Comparison of ENCODE assay signal across 38 mouse cellular contexts in the genomic region with DNA sequence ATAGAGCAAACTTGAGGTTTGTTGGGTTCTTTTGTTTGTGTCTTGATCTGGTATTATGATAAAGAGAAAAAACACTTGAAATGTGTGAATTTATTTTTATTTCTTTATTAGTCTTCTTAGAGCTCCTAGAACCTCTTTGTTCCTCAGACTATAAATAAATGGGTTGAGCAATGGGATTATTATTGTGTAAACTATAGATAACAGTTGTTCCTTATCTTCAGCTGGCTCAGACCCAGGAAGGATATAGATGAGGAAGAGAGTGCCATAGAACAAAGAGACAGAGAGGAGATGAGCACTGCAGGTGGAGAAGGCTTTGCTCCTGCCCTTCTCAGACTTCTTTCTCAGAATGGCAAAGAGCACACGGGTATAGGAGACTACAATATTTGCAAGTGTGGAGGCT. TPM values are rescaled to one million over a fixed set of nuclear protein-coding genes. Genes with fewer than 3 reads are reported as not detected.
"Had no signal": no experiment of that assay in that cellular context is flagged by ENCODE, and none has a peak within 500 bp of the region (broad histone marks: within the 10 kb centered on the region; RNA-seq: fewer than 3 reads in every experiment).

No protein-coding gene starts in this region.

- H3K27me3 ChIP-seq: embryonic facial prominence, embryonic 12.5 days; embryonic facial prominence, embryonic 13.5 days; embryonic facial prominence, embryonic 15.5 days; forebrain, embryonic 12.5 days; forebrain, embryonic 13.5 days; forebrain, embryonic 15.5 days had no signal

- H3K9me3 ChIP-seq: embryonic facial prominence, embryonic 10.5 days; embryonic facial prominence, embryonic 12.5 days; embryonic facial prominence, embryonic 13.5 days; embryonic facial prominence, embryonic 15.5 days; forebrain, embryonic 10.5 days; forebrain, embryonic 12.5 days; forebrain, embryonic 13.5 days; forebrain, embryonic 15.5 days; heart, embryonic 10.5 days had no signal

- H3K4me1 ChIP-seq: embryonic facial prominence, embryonic 10.5 days; embryonic facial prominence, embryonic 12.5 days; embryonic facial prominence, embryonic 13.5 days; embryonic facial prominence, embryonic 15.5 days; forebrain, embryonic 10.5 days; forebrain, embryonic 12.5 days; forebrain, embryonic 13.5 days; forebrain, embryonic 15.5 days; heart, embryonic 10.5 days had no signal

- H3K36me3 ChIP-seq: embryonic facial prominence, embryonic 10.5 days; embryonic facial prominence, embryonic 12.5 days; embryonic facial prominence, embryonic 13.5 days; embryonic facial prominence, embryonic 15.5 days; forebrain, embryonic 10.5 days; forebrain, embryonic 12.5 days; forebrain, embryonic 15.5 days; heart, embryonic 10.5 days had no signal

- ATAC-seq: forebrain, embryonic 13.5 days; forebrain, embryonic 14.5 days; forebrain, embryonic 15.5 days; forebrain, embryonic 16.5 days; forebrain, postnatal 0 days had no signal

- DNase-seq: cerebellum, postnatal 10 days; cerebellum, postnatal 14 days; cerebellum, postnatal 25 days; cerebellum, postnatal 36 days; embryo, embryonic 11 days; forebrain, postnatal 0 days; gastrocnemius, adult 2 months; gastrocnemius, postnatal 10 days; gastrocnemius, postnatal 14 days; gastrocnemius, postnatal 25 days; gastrocnemius, postnatal 36 days; heart, adult 11 months; heart, adult 18-20 months; heart, adult 2 months had no signal

- H3K4me3 ChIP-seq: embryonic facial prominence, embryonic 10.5 days; embryonic facial prominence, embryonic 12.5 days; embryonic facial prominence, embryonic 13.5 days; embryonic facial prominence, embryonic 15.5 days; erythroblast, embryonic 14.5 days; forebrain, embryonic 10.5 days; forebrain, embryonic 12.5 days; forebrain, embryonic 13.5 days; forebrain, embryonic 15.5 days; gastrocnemius, adult 2 months; heart, adult 2 months; heart, embryonic 10.5 days had no signal

- H3K27ac ChIP-seq: embryonic facial prominence, embryonic 10.5 days; embryonic facial prominence, embryonic 12.5 days; embryonic facial prominence, embryonic 13.5 days; embryonic facial prominence, embryonic 15.5 days; forebrain, embryonic 10.5 days; forebrain, embryonic 12.5 days; forebrain, embryonic 13.5 days; forebrain, embryonic 15.5 days; gastrocnemius, adult 2 months; heart, adult 2 months; heart, embryonic 10.5 days had no signal

- H3K9ac ChIP-seq: embryonic facial prominence, embryonic 12.5 days; embryonic facial prominence, embryonic 13.5 days; embryonic facial prominence, embryonic 15.5 days; forebrain, embryonic 12.5 days; forebrain, embryonic 13.5 days; forebrain, embryonic 15.5 days; forebrain, postnatal 0 days had no signal

RNA-seq across cellular contexts. Expression of gene Olfr202, which starts 3.1 kb away (rescaled TPM):
- total RNA-seq: common myeloid progenitor, adult 5-6 weeks; forebrain, postnatal 0 days; gastrocnemius, adult 18-20 months; gastrocnemius, adult 2 months; gastrocnemius, adult 8-10 months; gastrocnemius, postnatal 10 days; gastrocnemius, postnatal 14 days; gastrocnemius, postnatal 25 days; gastrocnemius, postnatal 36 days; gastrocnemius, postnatal 4 days; granulocyte monocyte progenitor cell, adult 5-6 weeks; heart, adult 18-20 months; heart, adult 2 months; heart, adult 8-10 months had no signal
- polyA plus RNA-seq: cortical plate, adult 2 months; embryonic facial prominence, embryonic 10.5 days; embryonic facial prominence, embryonic 11.5 days; embryonic facial prominence, embryonic 12.5 days; embryonic facial prominence, embryonic 13.5 days; embryonic facial prominence, embryonic 14.5 days; erythroblast, embryonic 14.5 days; forebrain, embryonic 10.5 days; forebrain, embryonic 11.5 days; forebrain, embryonic 12.5 days; forebrain, embryonic 13.5 days; forebrain, embryonic 14.5 days; forebrain, embryonic 15.5 days; forebrain, embryonic 16.5 days; forebrain, postnatal 0 days; frontal cortex, adult 2 months; gonadal fat pad, adult 2 months; heart, adult 2 months; heart, embryonic 10.5 days had no signal

RNA-seq across cellular contexts. Expression of gene Olfr201, which starts 11.0 kb away (rescaled TPM):
- total RNA-seq: common myeloid progenitor, adult 5-6 weeks; forebrain, postnatal 0 days; gastrocnemius, adult 18-20 months; gastrocnemius, adult 2 months; gastrocnemius, adult 8-10 months; gastrocnemius, postnatal 10 days; gastrocnemius, postnatal 14 days; gastrocnemius, postnatal 25 days; gastrocnemius, postnatal 36 days; gastrocnemius, postnatal 4 days; granulocyte monocyte progenitor cell, adult 5-6 weeks; heart, adult 18-20 months; heart, adult 2 months; heart, adult 8-10 months had no signal
- polyA plus RNA-seq: cortical plate, adult 2 months; embryonic facial prominence, embryonic 10.5 days; embryonic facial prominence, embryonic 11.5 days; embryonic facial prominence, embryonic 12.5 days; embryonic facial prominence, embryonic 13.5 days; embryonic facial prominence, embryonic 15.5 days; erythroblast, embryonic 14.5 days; forebrain, embryonic 10.5 days; forebrain, embryonic 11.5 days; forebrain, embryonic 12.5 days; forebrain, embryonic 13.5 days; forebrain, embryonic 14.5 days; forebrain, embryonic 15.5 days; forebrain, embryonic 16.5 days; forebrain, postnatal 0 days; frontal cortex, adult 2 months; gonadal fat pad, adult 2 months; heart, adult 2 months; heart, embryonic 10.5 days had no signal

RNA-seq across cellular contexts. Expression of gene Olfr203, which starts 15.2 kb away (rescaled TPM):
- total RNA-seq: common myeloid progenitor, adult 5-6 weeks; forebrain, postnatal 0 days; gastrocnemius, adult 18-20 months; gastrocnemius, adult 2 months; gastrocnemius, adult 8-10 months; gastrocnemius, postnatal 10 days; gastrocnemius, postnatal 14 days; gastrocnemius, postnatal 25 days; gastrocnemius, postnatal 36 days; gastrocnemius, postnatal 4 days; granulocyte monocyte progenitor cell, adult 5-6 weeks; heart, adult 18-20 months; heart, adult 2 months; heart, adult 8-10 months had no signal
- polyA plus RNA-seq: cortical plate, adult 2 months; embryonic facial prominence, embryonic 10.5 days; embryonic facial prominence, embryonic 11.5 days; embryonic facial prominence, embryonic 12.5 days; embryonic facial prominence, embryonic 13.5 days; embryonic facial prominence, embryonic 14.5 days; embryonic facial prominence, embryonic 15.5 days; erythroblast, embryonic 14.5 days; forebrain, embryonic 10.5 days; forebrain, embryonic 11.5 days; forebrain, embryonic 12.5 days; forebrain, embryonic 13.5 days; forebrain, embryonic 14.5 days; forebrain, embryonic 15.5 days; forebrain, embryonic 16.5 days; forebrain, postnatal 0 days; frontal cortex, adult 2 months; gonadal fat pad, adult 2 months; heart, adult 2 months; heart, embryonic 10.5 days had no signal

RNA-seq across cellular contexts. Expression of gene Olfr204, which starts 34.6 kb away (rescaled TPM):
- total RNA-seq: common myeloid progenitor, adult 5-6 weeks; forebrain, postnatal 0 days; gastrocnemius, adult 18-20 months; gastrocnemius, adult 2 months; gastrocnemius, adult 8-10 months; gastrocnemius, postnatal 10 days; gastrocnemius, postnatal 14 days; gastrocnemius, postnatal 25 days; gastrocnemius, postnatal 36 days; gastrocnemius, postnatal 4 days; granulocyte monocyte progenitor cell, adult 5-6 weeks; heart, adult 18-20 months; heart, adult 2 months; heart, adult 8-10 months had no signal
- polyA plus RNA-seq: cortical plate, adult 2 months; embryonic facial prominence, embryonic 10.5 days; embryonic facial prominence, embryonic 11.5 days; embryonic facial prominence, embryonic 12.5 days; embryonic facial prominence, embryonic 13.5 days; embryonic facial prominence, embryonic 14.5 days; embryonic facial prominence, embryonic 15.5 days; erythroblast, embryonic 14.5 days; forebrain, embryonic 10.5 days; forebrain, embryonic 11.5 days; forebrain, embryonic 12.5 days; forebrain, embryonic 13.5 days; forebrain, embryonic 14.5 days; forebrain, embryonic 15.5 days; forebrain, embryonic 16.5 days; forebrain, postnatal 0 days; frontal cortex, adult 2 months; gonadal fat pad, adult 2 months; heart, adult 2 months; heart, embryonic 10.5 days had no signal

RNA-seq across cellular contexts. Expression of gene Olfr205, which starts 47.5 kb away (rescaled TPM):
- total RNA-seq: common myeloid progenitor, adult 5-6 weeks; forebrain, postnatal 0 days; gastrocnemius, adult 18-20 months; gastrocnemius, adult 2 months; gastrocnemius, adult 8-10 months; gastrocnemius, postnatal 10 days; gastrocnemius, postnatal 14 days; gastrocnemius, postnatal 25 days; gastrocnemius, postnatal 36 days; gastrocnemius, postnatal 4 days; granulocyte monocyte progenitor cell, adult 5-6 weeks; heart, adult 18-20 months; heart, adult 2 months; heart, adult 8-10 months had no signal
- polyA plus RNA-seq: cortical plate, adult 2 months; embryonic facial prominence, embryonic 10.5 days; embryonic facial prominence, embryonic 11.5 days; embryonic facial prominence, embryonic 12.5 days; embryonic facial prominence, embryonic 13.5 days; embryonic facial prominence, embryonic 14.5 days; erythroblast, embryonic 14.5 days; forebrain, embryonic 10.5 days; forebrain, embryonic 11.5 days; forebrain, embryonic 12.5 days; forebrain, embryonic 13.5 days; forebrain, embryonic 14.5 days; forebrain, embryonic 15.5 days; forebrain, embryonic 16.5 days; forebrain, postnatal 0 days; frontal cortex, adult 2 months; gonadal fat pad, adult 2 months; heart, adult 2 months; heart, embryonic 10.5 days had no signal
